Mouse (Mus musculus) forebrain, embryonic 15.5 days (tissue): Measurements from ENCODE around the gene Tgm6. TPM values are rescaled to one million over a fixed set of nuclear protein-coding genes. Genes with fewer than 3 reads are reported as not detected.

ENCODE experiments used
- ATAC-seq: fragments of 200-750 bp; cut with Nextera tagmentation; replicated peaks from 2 replicates; pipeline ENCODE4 v1.8.0; 2017; ENCODE audit warnings: mild to moderate bottlenecking, moderate TSS enrichment, moderate library complexity
- H3K27ac ChIP-seq: fragments of 300-500 bp; sonication (generic); replicated peaks from 2 replicates; pipeline ENCODE4 v1.5.1; 2015; ENCODE audit warnings: mild to moderate bottlenecking, inconsistent platforms
- H3K27me3 ChIP-seq: fragments of 300-500 bp; sonication (generic); 2 replicates; pipeline ENCODE4 v1.6.1; 2015; ENCODE audit warnings: inconsistent platforms
- H3K36me3 ChIP-seq: fragments of 300-500 bp; sonication (generic); 2 replicates; pipeline ENCODE4 v1.6.1; 2015; ENCODE audit warnings: mild to moderate bottlenecking, inconsistent platforms
- H3K4me1 ChIP-seq: fragments of 300-500 bp; sonication (generic); 2 replicates; pipeline ENCODE4 v1.6.1; 2015; ENCODE audit warnings: inconsistent platforms
- H3K4me2 ChIP-seq: fragments of 300-500 bp; sonication (generic); replicated peaks from 2 replicates; pipeline ENCODE4 v1.6.1; 2015; ENCODE audit warnings: mild to moderate bottlenecking, inconsistent platforms
- H3K4me3 ChIP-seq: fragments of 300-500 bp; sonication (generic); 2 replicates; pipeline ENCODE4 v1.5.1; 2015; ENCODE audit warnings: mild to moderate bottlenecking, inconsistent platforms
- H3K9ac ChIP-seq: fragments of 300-500 bp; sonication (generic); replicated peaks from 2 replicates; pipeline ENCODE4 v1.6.1; 2015; ENCODE audit warnings: mild to moderate bottlenecking, inconsistent platforms
- H3K9me3 ChIP-seq: fragments of 300-500 bp; sonication (generic); 2 replicates; pipeline ENCODE4 v1.6.1; 2016; ENCODE audit warnings: inconsistent platforms
- WGBS: fragments of 180-500 bp; shearing (Covaris S2); methylation state at CpG from one replicate; pipeline ENCODE4 v1.1.7; 2015; ENCODE audit warnings: mixed read lengths; 5-methylcytosine and 5-hydroxymethylcytosine counted together
- polyA plus RNA-seq: library from polyadenylated mRNA; unstranded; fragments of >200 nt; fragmentation: Nextera tagmentation; extraction: Ambion mirVana; gene quantifications from 2 replicates; pipeline ENCODE4 v1.2.1, GENCODE M21; 2015

Tgm6 gene
- polyA plus RNA-seq, 1 experiment from 2014 or later = 0.09 TPM

DNA sequence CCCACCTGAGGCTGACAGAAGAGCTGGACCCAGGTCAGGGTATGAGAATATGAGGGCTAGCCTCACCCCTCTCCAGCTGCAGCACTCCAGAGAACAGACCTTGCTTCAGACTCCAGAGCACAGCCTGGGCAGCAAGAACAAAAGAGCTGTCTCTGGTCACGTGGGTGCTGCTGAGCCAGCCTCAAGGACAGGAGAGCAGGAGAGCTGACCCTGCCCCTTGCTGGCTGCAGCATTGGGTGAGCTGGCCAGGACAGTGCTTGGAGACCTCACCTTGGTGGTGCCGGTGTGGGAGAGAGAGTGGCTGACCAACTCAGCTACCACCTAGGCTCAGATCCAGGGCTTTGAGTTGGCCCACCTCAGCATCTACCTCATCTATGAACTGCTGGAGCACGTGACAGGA lies 43.0 kb downstream of the Tgm6 start:
- no peaks in the 10 kb centered on the region for H3K9me3 ChIP-seq
- H3K4me1 ChIP-seq = 0 out of 2 replicates have a peak, but pooled peaks cover 2% of the 10 kb centered on the region
- no peak for ATAC-seq
- H3K9ac ChIP-seq = no peak overlapping the region
- 80% methylated on average over 3 of the region's 3 CpGs for WGBS
- H3K27ac ChIP-seq = no peak overlapping the region
- no peaks in the 10 kb centered on the region for H3K27me3 ChIP-seq
- no peak overlapping the region for H3K4me2 ChIP-seq
- H3K36me3 ChIP-seq = no peaks in the 10 kb centered on the region
- H3K4me3 ChIP-seq = no peak overlapping the region

DNA sequence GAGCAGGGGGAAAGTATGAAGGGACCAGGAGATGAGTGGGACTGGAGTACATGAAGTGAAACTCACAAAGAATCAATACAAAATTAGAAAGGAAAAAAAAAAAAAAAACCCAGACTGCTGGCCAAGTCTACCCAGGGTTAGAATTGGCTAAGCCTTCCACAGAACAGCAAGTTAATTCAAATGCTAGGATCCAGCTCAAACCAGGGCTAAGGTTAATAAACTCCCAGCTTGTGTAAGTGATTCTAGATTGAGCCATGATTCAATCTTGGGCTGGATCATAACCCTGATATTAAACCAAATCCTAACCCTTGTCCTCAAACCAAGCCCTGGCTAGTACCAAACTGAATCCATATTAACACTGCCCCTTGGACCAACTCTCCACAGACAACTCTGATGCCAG lies 43.6 kb downstream of the Tgm6 start:
- no peak overlapping the region for H3K9ac ChIP-seq
- H3K27me3 ChIP-seq = no peaks in the 10 kb centered on the region
- H3K27ac ChIP-seq = no peak overlapping the region
- H3K4me2 ChIP-seq = no peak overlapping the region
- H3K9me3 ChIP-seq = no peaks in the 10 kb centered on the region
- H3K4me1 ChIP-seq = 0 out of 2 replicates have a peak, but pooled peaks cover 2% of the 10 kb centered on the region
- H3K36me3 ChIP-seq = no peaks in the 10 kb centered on the region
- no peak for ATAC-seq
- H3K4me3 ChIP-seq = no peak overlapping the region

DNA sequence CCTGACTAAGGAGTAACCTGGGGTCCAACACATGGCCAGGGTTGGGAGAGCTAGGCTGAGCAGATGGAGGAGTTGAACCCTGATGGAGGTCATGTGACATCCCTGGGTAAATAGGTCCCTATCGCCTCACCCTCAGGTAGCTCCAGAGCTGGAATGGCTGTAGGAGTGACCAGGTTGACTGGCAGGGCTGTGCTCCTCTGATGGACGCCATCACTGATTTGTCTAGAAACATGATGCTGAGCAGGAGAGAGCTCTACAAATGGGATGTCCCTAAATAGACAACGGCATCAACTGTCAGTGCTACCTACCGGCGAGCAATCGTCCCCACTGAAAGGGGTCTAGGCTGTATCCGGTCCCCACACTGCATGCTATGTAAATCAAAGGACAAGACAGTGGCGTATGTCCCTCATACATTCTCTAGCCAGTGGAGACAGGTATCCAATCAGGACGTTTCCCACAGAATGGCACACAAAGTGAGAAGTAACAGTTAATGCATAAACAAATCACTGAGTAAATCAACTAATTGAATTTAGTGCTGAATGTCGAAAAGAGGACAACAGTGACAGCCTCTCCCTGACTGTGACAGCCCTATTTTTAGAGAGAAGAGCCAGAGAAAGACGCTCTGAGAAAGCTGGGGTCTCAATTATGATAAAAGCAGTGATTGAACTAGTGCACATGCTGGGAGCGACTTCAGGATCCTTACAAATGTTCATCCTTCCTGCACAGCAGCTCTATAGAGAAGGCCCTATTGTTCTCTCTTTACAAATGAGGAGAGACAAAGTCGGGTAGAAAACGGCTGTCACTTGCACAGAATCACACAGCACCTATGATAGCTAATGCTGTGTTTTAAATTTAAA lies 45.2 kb downstream of the Tgm6 start:
- Histone ChIP-seq H3K4me2 (no peak overlapping the region), H3K27ac (peak overlapping the region; percentile 72), H3K4me3 (no peak overlapping the region), H3K27me3 (no peaks in the 10 kb centered on the region), H3K9ac (no peak overlapping the region), H3K9me3 (no peaks in the 10 kb centered on the region), H3K36me3 (no peaks in the 10 kb centered on the region), H3K4me1 (0 out of 2 replicates have a peak, but pooled peaks cover 2% of the 10 kb centered on the region)
- 44% methylated on average over 14 of the region's 14 CpGs for WGBS
- ATAC-seq = peak; percentile 76

DNA sequence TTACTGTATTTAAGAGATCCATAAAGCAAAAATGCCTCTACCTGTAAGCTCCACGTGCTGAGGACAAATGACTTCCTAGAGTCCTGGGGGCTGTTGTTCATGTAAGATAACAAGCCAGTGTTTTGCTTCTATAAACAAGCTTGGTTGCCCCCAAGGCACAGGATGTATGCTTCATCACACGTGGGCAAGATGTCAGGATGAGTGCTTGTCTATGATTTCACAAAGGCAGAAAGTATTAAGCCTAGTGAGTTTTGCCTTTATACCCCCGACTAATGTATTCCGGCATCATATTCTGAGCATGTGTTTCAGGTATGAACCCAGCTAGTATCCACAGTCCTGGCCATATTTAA lies 45.8 kb downstream of the Tgm6 start:
- Histone ChIP-seq H3K27ac (peak overlapping the region; percentile 72), H3K36me3 (no peaks in the 10 kb centered on the region), H3K9ac (no peak overlapping the region), H3K4me3 (no peak overlapping the region), H3K9me3 (no peaks in the 10 kb centered on the region), H3K4me1 (0 out of 2 replicates have a peak, but pooled peaks cover 2% of the 10 kb centered on the region), H3K27me3 (no peaks in the 10 kb centered on the region), H3K4me2 (no peak overlapping the region)
- WGBS = 49% methylated on average over 4 of the region's 4 CpGs
- no peak for ATAC-seq

DNA sequence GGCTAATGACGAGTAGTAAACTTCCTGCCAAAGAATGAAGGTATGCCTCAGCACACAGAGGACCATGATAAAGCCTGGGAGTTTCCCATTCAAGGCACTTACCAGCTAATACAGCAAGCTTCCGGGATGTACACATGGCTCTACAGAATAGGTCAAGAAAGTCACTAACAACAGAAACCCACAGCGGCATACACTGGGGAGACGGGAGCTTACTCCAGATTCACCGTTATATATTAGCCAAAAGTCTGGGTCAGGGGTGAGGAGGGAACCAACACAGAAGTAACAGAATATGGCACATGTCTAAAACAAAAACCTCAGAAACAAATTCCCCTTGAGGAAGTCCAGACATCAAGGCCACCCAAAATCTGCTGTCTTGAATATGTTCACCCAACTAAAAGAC lies 50.5 kb downstream of the Tgm6 start:
- no peak overlapping the region for H3K9ac ChIP-seq
- no peak for ATAC-seq
- no peak overlapping the region for H3K27ac ChIP-seq
- peaks cover 9% of the 10 kb centered on the region for H3K4me1 ChIP-seq
- WGBS = 87% methylated on average over 5 of the region's 5 CpGs
- H3K36me3 ChIP-seq = no peaks in the 10 kb centered on the region
- no peaks in the 10 kb centered on the region for H3K9me3 ChIP-seq
- H3K4me3 ChIP-seq = no peak overlapping the region
- H3K27me3 ChIP-seq = no peaks in the 10 kb centered on the region
- no peak overlapping the region for H3K4me2 ChIP-seq

DNA sequence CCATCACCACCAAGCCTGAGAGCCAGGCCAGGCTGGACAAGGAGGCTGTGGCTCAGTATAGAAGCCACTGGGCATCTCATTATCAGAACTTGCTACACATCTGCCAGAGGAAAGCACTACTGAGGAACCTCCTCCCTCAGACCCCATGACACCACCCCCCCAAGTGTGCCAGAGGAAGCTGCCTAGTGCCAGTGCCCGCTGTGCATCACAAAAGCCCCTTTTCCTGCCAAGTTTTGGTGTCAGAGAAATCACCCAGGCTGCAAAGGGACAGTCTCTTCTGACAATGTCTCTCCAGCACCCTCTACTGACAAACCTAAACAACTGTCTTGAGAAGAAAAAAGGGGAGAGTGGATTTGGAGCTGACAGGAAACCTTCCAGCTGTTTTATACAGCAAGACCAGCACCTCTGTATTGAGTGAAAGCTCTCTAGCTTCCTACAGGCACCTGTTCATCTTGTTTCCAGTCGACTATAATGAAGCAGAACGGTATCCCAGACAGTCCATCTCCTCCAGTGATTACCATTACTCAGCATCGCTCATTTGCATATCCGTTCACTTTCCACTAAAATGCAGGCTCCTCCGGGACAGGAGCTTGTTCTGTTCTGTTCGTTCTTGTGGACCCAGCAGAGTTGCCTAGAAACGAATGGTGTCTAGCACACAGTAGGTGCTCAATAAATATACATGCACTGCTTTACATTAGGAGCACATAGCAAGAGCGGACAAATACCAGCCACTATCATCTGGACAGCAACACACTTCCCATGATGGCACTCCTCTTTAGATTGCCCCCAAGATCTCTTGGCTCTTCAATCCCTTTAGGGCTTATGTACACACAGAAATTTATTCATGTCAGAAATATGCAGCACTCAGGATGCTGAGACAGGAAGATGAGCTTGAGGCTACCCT lies 54.3 kb downstream of the Tgm6 start:
- Histone ChIP-seq H3K27me3 (no peaks in the 10 kb centered on the region), H3K9ac (no peak overlapping the region), H3K4me3 (no peak overlapping the region), H3K36me3 (peaks cover 27% of the 10 kb centered on the region), H3K4me2 (no peak overlapping the region), H3K27ac (peak overlapping the region; percentile 57; the same call in 1 of the 2 replicates), H3K4me1 (peaks cover 7% of the 10 kb centered on the region), H3K9me3 (no peaks in the 10 kb centered on the region)
- peak; percentile 78 for ATAC-seq
- 55% methylated on average over 9 of the region's 9 CpGs for WGBS

DNA sequence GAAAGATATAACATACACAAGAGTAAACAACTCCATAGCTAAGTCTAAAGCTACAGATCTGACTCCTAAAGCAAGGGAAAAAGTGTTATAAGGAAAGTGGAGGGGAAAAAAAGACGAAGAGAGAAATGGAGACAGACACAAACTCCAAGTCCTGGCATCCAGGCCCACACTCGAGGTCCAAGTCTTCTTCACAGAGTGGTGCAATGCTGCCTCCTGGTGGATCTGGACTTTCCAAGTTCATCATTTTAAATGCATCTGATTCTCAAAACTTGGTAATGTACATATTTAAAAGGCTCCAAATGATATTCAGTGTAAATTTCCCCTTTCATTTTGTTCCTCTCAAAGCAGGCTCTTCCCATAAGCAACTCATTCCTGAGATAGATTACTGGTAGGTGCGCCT lies 55.6 kb downstream of the Tgm6 start:
- Histone ChIP-seq H3K27me3 (no peaks in the 10 kb centered on the region), H3K9me3 (no peaks in the 10 kb centered on the region), H3K4me1 (peaks cover 7% of the 10 kb centered on the region), H3K4me3 (no peak overlapping the region), H3K27ac (no peak overlapping the region), H3K4me2 (no peak overlapping the region), H3K36me3 (peaks cover 40% of the 10 kb centered on the region), H3K9ac (no peak overlapping the region)
- WGBS = 42% methylated on average over 3 of the region's 3 CpGs
- no peak for ATAC-seq

DNA sequence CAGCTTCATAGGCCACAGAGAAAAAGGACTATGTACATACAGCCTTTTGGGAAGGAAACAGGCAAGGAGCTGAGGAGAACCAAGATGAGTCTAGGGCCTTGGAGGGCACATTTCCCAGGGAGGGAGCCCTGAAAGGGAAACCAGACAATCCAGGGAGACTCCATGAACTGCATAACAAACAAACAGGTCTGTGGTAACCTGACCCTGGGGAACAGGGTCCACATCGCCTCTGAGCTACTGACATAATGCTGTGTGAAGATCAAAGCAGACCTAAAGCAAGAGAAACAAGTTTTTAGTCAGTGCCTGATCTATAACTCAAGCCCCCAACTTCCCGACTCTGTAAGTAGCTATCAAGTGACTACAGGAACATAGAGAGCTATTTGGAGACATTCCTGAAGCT lies 59.5 kb downstream of the Tgm6 start:
- Histone ChIP-seq H3K4me3 (no peak overlapping the region), H3K27ac (no peak overlapping the region), H3K4me1 (peaks cover 6% of the 10 kb centered on the region), H3K9me3 (no peaks in the 10 kb centered on the region), H3K36me3 (peaks cover 75% of the 10 kb centered on the region), H3K27me3 (no peaks in the 10 kb centered on the region), H3K9ac (no peak overlapping the region), H3K4me2 (no peak overlapping the region)
- ATAC-seq = no peak
- 88% methylated on average over 2 of the region's 2 CpGs for WGBS

DNA sequence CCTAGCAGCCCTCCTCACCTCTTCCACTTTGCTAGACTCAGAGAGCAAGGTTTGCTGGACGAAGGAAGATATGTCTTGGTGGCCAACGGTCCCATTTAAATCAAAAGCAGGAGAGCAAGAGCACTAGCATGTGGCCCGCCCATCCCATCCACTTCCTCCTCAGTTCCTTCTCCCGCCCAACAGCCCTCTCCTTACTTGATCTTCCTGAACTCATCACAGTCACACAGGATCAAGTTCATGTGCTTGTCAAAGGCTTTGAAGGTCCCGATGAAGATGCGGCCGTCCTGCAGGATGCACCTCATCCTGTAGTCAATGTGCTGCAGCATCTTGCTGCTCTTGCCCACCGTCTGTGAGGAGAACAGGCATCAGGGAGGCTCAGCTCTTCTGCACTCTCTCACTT lies 64.6 kb downstream of the Tgm6 start:
- 74% methylated on average over 8 of the region's 8 CpGs for WGBS
- Histone ChIP-seq H3K9ac (peak overlapping the region; percentile 33; the same call in 1 of the 2 replicates), H3K27me3 (no peaks in the 10 kb centered on the region), H3K27ac (no peak overlapping the region), H3K9me3 (no peaks in the 10 kb centered on the region), H3K4me3 (0 out of 2 replicates have a peak overlapping the region, but pooled peaks have one; percentile 82), H3K4me2 (peak overlapping the region; percentile 75), H3K4me1 (peaks cover 23% of the 10 kb centered on the region), H3K36me3 (peaks cover 46% of the 10 kb centered on the region)
- ATAC-seq = no peak

DNA sequence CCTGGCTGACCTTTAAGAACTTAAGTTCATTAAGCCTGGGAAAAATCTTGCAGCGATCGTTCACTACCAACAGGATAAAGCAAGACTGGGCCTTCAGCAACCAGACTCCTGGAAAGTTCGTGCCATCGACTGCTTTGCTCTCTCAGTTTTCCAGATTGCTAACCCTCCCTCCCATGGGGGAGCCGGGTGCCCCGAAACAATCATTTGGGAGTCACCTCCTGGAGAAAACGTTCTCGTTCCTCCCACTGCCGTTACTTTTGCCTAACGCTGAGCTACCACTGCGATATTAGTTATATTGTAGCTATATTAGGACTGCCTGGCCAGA lies 66.1 kb downstream of the Tgm6 start:
- Histone ChIP-seq H3K4me1 (peaks cover 23% of the 10 kb centered on the region), H3K27ac (peak overlapping the region; percentile 97), H3K4me3 (peak overlapping the region; percentile 82), H3K4me2 (peak overlapping the region; percentile 75), H3K9me3 (no peaks in the 10 kb centered on the region), H3K27me3 (no peaks in the 10 kb centered on the region), H3K36me3 (peaks cover 31% of the 10 kb centered on the region), H3K9ac (peak overlapping the region; percentile 99)
- WGBS = under 1% methylated on average over 11 of the region's 11 CpGs
- no peak for ATAC-seq

DNA sequence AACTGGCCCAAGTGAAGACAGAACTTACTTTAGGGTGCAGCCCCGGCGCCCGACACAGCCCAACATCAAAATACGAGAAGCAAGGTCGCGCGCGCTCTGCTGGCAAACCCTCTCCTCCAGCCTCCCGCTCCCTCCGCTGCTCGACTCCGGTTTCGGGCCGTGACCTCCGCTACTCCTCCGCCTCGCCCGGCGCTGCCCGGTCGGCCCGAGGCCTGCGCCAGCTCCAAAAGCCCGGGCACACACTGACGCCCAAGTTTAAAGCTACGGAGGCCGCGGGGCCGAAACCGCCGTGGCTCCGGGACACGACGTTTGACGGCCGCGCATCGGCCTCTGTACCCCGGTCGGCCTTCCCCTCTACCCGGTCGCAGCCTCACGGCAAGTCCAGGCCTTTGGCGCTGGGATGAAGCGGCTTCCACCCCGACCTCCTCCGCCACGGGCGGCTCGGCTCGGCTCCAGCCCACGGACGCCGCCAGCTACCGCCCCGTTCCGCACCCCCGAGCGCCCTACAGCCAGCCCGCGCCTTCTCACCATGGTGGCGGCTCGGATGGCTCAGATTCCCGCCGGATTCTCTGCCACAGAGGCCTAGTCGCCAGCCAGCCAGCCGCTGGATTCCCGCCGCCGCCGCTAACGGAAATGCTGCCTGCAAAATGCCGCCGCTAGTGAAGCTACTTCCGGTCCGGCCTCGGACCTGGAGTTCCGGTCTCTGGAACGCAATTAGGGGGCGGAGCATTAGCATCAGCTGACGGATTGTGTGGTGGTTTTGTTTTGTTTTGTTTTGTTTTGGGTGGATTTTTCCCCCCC lies 66.7 kb downstream of the Tgm6 start, which contains the start of gene Snrpb:
Snrpb (minus strand) TSS at position 698 of the 801 bp plus-strand sequence.
- H3K27ac ChIP-seq = peak within 1 kb of the TSS; percentile 97
- ATAC-seq = peak; percentile 94
- H3K4me2 ChIP-seq = peak within 1 kb of the TSS; percentile 75
- H3K9ac ChIP-seq = peak within 1 kb of the TSS; percentile 99
- no peaks in the 10 kb centered on the region for H3K27me3 ChIP-seq
- peak within 1 kb of the TSS; percentile 82 for H3K4me3 ChIP-seq
- H3K9me3 ChIP-seq = no peaks in the 10 kb centered on the region
- H3K4me1 ChIP-seq = peaks cover 23% of the 10 kb centered on the region
- H3K36me3 ChIP-seq = peaks cover 25% of the 10 kb centered on the region
- under 1% methylated on average over 81 of the region's 81 CpGs for WGBS
